Mouse (Mus musculus): ENCODE measurements around the gene Tmem121.

DNA sequence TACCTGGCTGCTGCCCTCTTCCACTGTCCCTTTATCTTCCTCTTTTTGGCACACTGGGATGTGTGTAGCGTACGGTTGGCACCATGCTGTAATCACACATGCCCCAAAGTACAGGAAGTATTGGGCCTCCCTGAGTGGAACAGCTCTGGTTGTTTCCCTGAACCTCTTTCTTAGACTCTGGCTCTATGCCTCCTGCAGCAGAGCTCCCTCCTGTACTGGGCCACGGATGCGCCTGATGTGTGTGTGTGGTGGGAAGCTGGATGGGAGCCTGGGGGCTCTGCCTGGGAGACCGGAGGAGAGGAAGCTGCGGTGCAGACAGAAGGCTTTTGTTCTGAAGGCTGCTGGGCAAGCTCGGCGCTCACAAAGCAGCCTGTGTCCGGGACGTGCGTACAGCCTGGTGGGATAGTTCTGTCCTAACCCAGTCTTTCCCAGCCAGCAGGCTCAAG lies 22.1 kb upstream of the Tmem121 start:
- TF ChIP-seq HCFC1 (IDR thresholded peaks at IDR 0.05; ENCODE audit: borderline replicate concordance, insufficient read depth, low read length) (no peak), ZNF384 (IDR thresholded peaks at IDR 0.05; ENCODE audit: low read depth, low read length) (no peak), ZC3H11A (IDR thresholded peaks at IDR 0.05; ENCODE audit: borderline replicate concordance, low read depth, low read length) (no peak), CHD2 (IDR thresholded peaks at IDR 0.05; ENCODE audit: low read depth, low read length) (no peak)
